Mouse (Mus musculus) splenic B cell, adult 2 months (primary cell): Measurements from ENCODE around the gene Paox.

Source experiments
- DNase-seq: peaks from one replicate; pipeline ENCODE4 v3.0.0-alpha.2; 2011; ENCODE audit warnings: low read depth, low spot score
- H3K27me3 ChIP-seq: 2 replicates; pipeline ENCODE4 v1.6.1; 2012; ENCODE audit warnings: mild to moderate bottlenecking, low read length, moderate library complexity, mixed read lengths; ENCODE audit not compliant: control insufficient read depth, poor library complexity, insufficient read depth, severe bottlenecking
- H3K36me3 ChIP-seq: 2 replicates; pipeline ENCODE4 v1.6.1; 2012; ENCODE audit warnings: mild to moderate bottlenecking, low read length, moderate library complexity, mixed read lengths; ENCODE audit not compliant: control insufficient read depth, poor library complexity, insufficient read depth, severe bottlenecking

Gene Paox

GRCm38 (mm10) chr7:140115583-140116328, at the start of gene Paox:
Gene Paox (plus strand): TSS chr7:140115799.
- Histone ChIP-seq H3K36me3 (no peaks in the 10 kb centered on the region), H3K27me3 (no peaks in the 10 kb centered on the region)
- peak; percentile 8 for DNase-seq

- H3K36me3 ChIP-seq: no peaks in the 10 kb centered on the region
- DNase-seq: no peak
- no peaks in the 10 kb centered on the region; the same call in 1 of the 2 replicates for H3K27me3 ChIP-seq
These were observed 48.2 kb upstream of the Paox start for GRCm38 (mm10) chr7:140067397-140067796.

GRCm38 (mm10) chr7:140070042-140070711, 45.4 kb upstream of the Paox start:
- DNase-seq: no peak
- no peaks in the 10 kb centered on the region for H3K36me3 ChIP-seq
- no peaks in the 10 kb centered on the region; the same call in 1 of the 2 replicates for H3K27me3 ChIP-seq

DNA sequence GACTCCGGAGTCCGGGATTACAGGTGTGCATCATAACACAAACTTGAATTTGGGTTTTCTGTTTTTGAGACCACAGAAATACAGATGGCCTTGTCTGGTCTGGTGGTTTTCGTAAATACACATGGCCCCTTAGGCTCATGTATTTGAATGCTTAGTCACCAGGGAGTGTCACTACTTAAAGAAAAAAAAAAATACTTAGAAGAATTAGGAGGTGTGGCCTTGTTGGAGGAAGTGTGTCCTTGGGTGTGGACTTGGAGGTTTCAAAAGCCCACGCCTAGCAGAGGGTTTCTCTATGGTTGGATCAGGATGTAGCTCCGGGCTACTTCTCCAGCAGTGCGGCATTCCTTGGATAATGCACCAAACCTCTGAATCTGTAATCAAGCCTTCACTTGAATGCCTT, 37.9 kb upstream of the Paox start:
- H3K36me3 ChIP-seq: no peaks in the 10 kb centered on the region
- H3K27me3 ChIP-seq: no peaks in the 10 kb centered on the region
- no peak for DNase-seq

DNA sequence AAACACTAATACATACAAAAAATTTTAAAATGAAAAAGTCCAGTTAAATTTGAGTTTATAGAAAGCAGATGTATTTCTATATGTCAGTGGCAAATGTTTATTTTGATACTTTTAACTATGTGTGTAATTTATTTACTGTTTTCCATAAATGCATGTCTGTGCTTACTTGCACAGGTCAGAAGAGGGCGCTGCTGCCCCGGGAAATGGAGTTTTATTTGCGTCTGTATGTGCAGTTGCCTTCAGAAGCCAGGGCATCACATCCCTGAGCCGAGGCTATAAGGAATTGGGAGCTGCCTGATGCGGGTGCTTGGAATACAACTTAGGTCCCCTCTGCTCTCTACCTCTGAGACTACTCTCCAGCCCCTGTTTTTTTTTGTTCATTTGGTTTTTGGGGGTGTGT, 36.9 kb upstream of the Paox start:
- H3K36me3 ChIP-seq: no peaks in the 10 kb centered on the region

GRCm38 (mm10) chr7:140080503-140081156, 35.0 kb upstream of the Paox start:
- DNase-seq: peak; percentile 46
- Histone ChIP-seq H3K27me3 (no peaks in the 10 kb centered on the region), H3K36me3 (no peaks in the 10 kb centered on the region)

More for the DNA sequence above, 36.9 kb upstream of the Paox start:
- peak; percentile 78 for DNase-seq
- H3K27me3 ChIP-seq: no peaks in the 10 kb centered on the region

GRCm38 (mm10) chr7:140081408-140082241, 34.0 kb upstream of the Paox start:
- Histone ChIP-seq H3K36me3 (no peaks in the 10 kb centered on the region), H3K27me3 (no peaks in the 10 kb centered on the region)
- DNase-seq: no peak

GRCm38 (mm10) chr7:140082242-140082678, 33.3 kb upstream of the Paox start, which contains the start of gene Caly:
Gene Caly (minus strand): TSS chr7:140082548.
- DNase-seq: peak; percentile 20
- no peaks in the 10 kb centered on the region for H3K27me3 ChIP-seq
- no peaks in the 10 kb centered on the region for H3K36me3 ChIP-seq

GRCm38 (mm10) chr7:140090601-140091000, 25.0 kb upstream of the Paox start:
- DNase-seq: no peak

DNA sequence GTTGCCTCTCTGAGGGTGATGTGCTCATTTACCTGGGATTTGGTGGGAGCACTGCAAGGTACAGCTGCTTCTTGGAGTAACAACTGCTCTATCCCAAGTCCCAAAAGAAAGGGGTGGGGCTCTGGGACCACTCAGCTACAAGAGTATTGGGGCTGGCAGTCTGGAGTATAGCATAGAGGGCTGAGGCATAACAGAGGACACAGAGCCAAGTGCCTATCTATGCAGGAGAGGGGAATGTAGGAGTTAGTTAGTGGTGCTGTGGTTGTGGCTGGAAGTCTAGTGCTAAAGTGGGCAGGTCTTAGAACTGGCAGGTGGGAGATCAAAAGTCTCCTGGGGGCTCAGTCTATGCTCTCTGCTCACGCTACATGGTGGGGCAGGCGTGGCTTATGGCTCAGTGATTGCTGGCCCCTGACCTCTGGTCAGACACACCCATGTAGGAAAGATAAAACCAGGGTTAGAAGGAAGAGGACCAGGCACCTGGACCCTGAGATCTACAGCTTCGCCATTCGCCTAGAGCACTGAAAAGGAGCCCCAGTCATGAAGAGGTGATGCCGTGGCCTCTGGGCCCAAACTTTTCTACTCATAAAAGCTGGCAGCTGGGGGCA, 22.6 kb upstream of the Paox start, which contains the start of gene Prap1:
TSS of gene Prap1 (plus strand) at position 472 of the 605 bp plus-strand sequence.
- DNase-seq: no peak
- no peaks in the 10 kb centered on the region for H3K36me3 ChIP-seq
- no peaks in the 10 kb centered on the region for H3K27me3 ChIP-seq

More at GRCm38 (mm10) chr7:140090601-140091000, 25.0 kb upstream of the Paox start:
- Histone ChIP-seq H3K36me3 (no peaks in the 10 kb centered on the region), H3K27me3 (no peaks in the 10 kb centered on the region)

DNA sequence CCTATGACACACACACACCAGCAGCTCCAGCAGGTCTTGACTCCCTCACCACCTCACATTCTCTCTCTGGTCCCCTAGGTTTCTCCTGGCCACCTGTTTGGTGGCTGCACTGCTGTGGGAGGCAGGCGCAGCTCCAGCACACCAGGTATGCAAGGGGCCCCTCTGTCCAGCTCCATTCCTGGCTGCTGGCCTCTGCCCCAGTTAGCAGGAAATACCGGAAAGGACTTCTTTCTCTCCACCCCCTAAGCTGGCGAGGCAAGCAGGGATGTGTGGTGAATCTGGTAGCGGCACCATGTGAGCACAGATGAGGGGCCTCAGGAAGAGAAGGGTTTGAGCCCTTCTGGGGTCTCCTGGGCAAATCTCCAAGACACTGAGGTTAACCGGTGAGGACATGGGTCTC, 20.6 kb upstream of the Paox start:
- H3K36me3 ChIP-seq: no peaks in the 10 kb centered on the region
- no peak for DNase-seq
- no peaks in the 10 kb centered on the region for H3K27me3 ChIP-seq

GRCm38 (mm10) chr7:140095556-140095955, 20.0 kb upstream of the Paox start:
- H3K36me3 ChIP-seq: no peaks in the 10 kb centered on the region
- DNase-seq: no peak
- H3K27me3 ChIP-seq: no peaks in the 10 kb centered on the region

DNA sequence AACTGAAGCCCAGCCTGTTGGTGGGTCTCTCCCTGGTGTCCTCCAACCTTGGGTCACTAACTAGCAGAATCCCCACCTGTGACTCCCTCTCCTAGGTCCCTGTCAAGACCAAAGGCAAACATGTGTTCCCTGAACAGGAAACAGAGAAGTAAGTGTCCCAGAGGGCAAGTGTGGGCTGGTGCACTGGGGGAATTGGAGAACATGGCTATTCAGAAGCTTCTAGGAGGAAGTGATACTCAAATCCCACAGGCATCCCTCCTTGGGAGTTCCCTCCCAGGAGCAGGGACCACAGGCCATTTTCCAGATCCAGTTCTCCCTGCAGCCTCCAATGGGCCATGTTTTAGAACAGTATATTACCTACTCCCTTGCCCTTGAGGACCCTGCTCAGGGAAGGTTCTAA, 19.5 kb upstream of the Paox start:
- DNase-seq: no peak
- no peaks in the 10 kb centered on the region for H3K36me3 ChIP-seq
- no peaks in the 10 kb centered on the region for H3K27me3 ChIP-seq

- DNase-seq: no peak
- Histone ChIP-seq H3K36me3 (no peaks in the 10 kb centered on the region), H3K27me3 (no peaks in the 10 kb centered on the region)
These were observed 17.1 kb upstream of the Paox start for GRCm38 (mm10) chr7:140098466-140098865.
